Mouse (Mus musculus) left cerebral cortex, adult 11 months (tissue): ENCODE results near the gene Gm1979.
"Not testable (repeated sequence)": the region's sequence is repeated elsewhere in the genome, so short reads cannot be mapped to it uniquely, and the experiment has no call there.

Experiments
- DNase-seq: peaks from one replicate; pipeline ENCODE4 v3.0.0; 2022; ENCODE audit warnings: low spot score

Gm1979 gene

DNA sequence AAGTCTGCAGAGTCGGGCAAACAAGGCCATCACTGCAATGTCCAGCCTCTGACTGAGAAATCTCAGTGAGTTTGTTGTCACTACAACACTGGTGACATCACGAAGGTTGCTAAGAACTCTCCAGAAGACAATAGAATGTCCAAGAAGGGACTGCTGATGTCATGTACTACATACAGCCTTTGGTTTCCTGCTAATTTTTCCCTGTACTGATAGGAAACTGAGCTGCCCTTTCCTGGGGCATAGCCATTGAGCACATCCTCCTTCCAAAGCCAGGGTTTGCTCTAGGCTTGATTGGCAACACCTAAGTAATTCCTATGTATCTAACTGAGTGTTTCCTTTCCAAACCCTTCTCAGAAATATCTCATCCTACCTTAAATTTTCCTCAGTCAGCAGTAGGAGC, at the start of gene Gm1979:
Gene Gm1979 (minus strand): TSS at position 101 of the 400 bp plus-strand sequence.
- not testable (repeated sequence) for DNase-seq

- DNase-seq, result not testable (repeated sequence)
These were observed 34.9 kb upstream of the Gm1979 start, which contains the start of gene Speer4a for GRCm38 (mm10) chr5:26039458-26039857. Gene Speer4a, minus strand, starts transcription at chr5:26039558.

GRCm38 (mm10) chr5:26022816-26023215, 18.2 kb upstream of the Gm1979 start, which contains the start of gene Gm5862:
Gene Gm5862, minus strand, starts transcription at chr5:26022916.
- not testable (repeated sequence) for DNase-seq

DNA sequence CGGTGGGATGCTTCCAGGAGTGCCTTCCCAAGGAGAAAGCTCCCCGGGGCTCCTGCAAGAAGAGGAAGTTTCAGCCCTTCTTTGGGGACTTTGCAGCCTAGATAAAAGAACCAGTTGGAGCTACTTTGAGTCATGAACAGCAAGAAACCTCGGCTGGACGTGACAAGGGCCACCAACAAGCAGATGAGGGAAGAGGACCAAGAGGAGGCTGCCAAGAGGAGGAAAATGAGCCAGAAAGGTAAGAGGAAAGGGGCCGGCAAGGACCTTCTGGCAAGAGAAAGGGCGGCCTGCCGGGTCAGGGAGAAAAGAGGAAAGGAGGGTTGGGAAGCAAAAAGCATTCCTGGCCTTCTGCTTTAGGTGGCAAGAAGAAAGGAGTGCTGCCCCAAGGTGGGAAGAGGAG, 3.1 kb upstream of the Gm1979 start:
- DNase-seq, result not testable (repeated sequence)

GRCm38 (mm10) chr5:26006937-26007695, 2.5 kb upstream of the Gm1979 start:
- DNase-seq, result not testable (repeated sequence)

GRCm38 (mm10) chr5:25988550-25988949, 16.0 kb downstream of the Gm1979 start, which contains the start of gene Gm21698:
Gene Gm21698, minus strand, starts transcription at chr5:25988650.
- DNase-seq, result not testable (repeated sequence)

DNA sequence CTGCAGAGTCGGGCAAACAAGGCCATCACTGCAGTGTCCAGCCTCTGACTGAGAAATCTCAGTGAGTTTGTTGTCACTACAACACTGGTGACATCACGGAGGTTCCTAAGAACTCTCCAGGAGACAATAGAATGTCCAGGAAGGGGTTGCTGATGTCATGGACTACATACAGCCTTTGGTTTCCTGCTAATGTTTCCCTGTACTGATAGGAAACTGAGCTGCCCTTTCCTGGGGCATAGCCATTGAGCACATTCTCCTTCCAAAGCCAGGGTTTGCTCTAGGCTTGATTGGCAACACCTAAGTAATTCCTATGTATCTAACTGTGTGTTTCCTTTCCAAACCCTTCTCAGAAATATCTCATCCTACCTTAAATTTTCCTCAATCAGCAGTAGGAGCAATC, 32.0 kb downstream of the Gm1979 start, which contains the start of gene Gm21680:
Gene Gm21680 (minus strand): TSS at position 101 of the 400 bp plus-strand sequence.
- DNase-seq, result not testable (repeated sequence)

DNA sequence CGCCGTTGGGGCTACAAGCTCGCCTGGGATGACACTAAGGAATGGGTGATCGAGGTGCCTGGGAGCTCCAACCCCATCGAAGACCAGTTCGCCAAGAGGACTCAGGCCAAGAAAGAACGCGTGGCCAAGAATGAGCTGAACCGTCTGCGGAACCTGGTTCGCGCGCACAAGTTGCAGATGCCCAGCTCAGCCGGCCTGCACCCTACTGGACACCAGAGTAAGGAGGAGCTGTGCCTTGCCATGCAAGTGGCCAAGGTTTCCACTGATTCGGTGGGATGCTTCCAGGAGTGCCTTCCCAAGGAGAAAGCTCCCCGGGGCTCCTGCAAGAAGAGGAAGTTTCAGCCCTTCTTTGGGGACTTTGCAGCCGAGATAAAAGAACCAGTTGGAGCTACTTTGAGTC, 47.5 kb downstream of the Gm1979 start:
- not testable (repeated sequence) for DNase-seq

DNA sequence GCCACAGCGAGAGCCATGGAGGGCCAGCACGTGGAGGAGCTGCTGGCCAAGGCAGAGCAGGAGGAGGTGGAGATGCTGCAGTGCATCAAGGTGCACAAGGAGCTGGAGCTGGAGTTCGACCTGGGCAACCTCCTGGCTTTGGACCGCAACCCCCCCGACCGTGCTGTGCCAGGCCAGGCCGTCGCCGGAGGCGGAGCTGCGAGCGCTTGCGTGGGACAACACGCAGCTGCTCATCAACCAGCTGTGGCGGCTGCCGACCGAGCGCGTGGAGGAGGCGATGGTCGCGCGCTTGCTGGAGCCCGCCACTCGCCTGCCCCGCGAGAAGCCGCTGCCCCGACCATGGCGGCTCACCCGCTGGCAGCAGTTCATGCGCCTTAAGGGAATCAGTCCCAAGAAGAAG, 48.0 kb downstream of the Gm1979 start:
- not testable (repeated sequence) for DNase-seq

- not testable (repeated sequence) for DNase-seq
These were observed 50.3 kb downstream of the Gm1979 start, which contains the start of gene Gm21671 for GRCm38 (mm10) chr5:25954317-25954716. Gene Gm21671, minus strand, starts transcription at chr5:25954417.
